Mouse (Mus musculus) liver, adult (tissue): ENCODE data around the gene Fbxw15.
"Not testable (repeated sequence)": the region's sequence is repeated elsewhere in the genome, so short reads cannot be mapped to it uniquely, and the experiment has no call there.

Source experiments
- GATA4 ChIP-seq: IDR thresholded peaks from 2 replicates; pipeline ENCODE4 v1.6.1; 2014; ENCODE audit warnings: mild to moderate bottlenecking, low read length; ENCODE audit not compliant: insufficient replicate concordance

Gene Fbxw15

DNA sequence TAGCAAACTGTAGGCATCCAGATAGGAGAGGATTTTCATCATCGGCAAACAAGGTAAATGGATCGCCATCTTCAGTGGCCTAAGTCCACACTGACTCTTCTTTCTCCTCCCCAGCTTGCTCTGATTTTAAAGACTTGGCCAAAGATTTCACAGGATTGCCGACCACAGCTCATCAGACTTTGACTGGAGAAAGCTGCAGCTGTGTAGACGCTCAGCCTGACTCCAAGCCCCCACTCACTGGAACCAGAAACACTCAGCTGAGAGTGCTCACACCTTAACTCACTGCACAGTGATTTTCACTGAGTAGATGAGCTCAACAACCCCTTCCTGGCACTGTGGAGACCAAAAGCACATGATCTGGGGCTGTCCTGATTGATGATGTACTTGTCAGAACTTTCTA, at the start of gene Fbxw15:
Gene Fbxw15, minus strand, starts transcription at position 101 of the 400 bp plus-strand sequence.
- not testable (repeated sequence) for TF ChIP-seq GATA4

DNA sequence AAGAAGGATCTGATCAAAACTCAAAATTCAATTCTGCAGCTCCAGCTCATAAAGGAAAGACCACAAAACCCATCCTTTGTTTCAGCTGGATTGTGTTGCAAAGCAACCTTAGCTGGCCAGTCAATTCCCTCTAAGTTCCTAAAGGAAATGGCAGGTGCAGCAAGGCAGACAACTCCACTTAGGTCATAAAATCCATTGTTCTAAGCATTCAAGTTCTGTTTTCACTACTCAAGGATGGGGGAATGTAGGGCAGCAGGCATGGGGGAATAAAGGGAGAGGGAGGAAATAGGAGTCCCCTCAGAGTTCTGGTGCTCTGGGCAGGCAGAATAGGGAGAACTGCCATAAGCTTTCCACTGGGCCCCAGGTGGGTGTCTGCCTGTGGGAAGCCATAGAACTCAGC, 29.2 kb upstream of the Fbxw15 start:
- TF ChIP-seq GATA4, result no peak

DNA sequence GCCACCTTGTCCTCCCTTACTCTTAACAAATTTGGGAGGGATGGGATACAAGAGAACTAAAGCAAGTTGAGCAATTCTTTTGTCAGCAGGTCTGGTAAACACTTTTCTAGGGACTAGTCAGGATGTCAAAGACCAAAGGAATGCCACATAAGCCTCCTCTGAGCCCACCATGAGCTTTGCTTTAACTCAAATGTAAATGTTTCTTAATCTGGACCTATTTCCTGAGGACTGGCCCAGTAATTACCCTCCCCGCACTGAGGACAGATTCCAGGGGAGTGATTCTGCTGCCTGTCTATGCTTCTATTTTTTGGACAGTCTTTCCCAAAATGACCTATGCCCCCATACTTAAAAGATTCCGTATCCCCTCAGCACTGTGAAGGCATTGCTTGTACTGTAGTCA, 26.8 kb upstream of the Fbxw15 start:
- TF ChIP-seq GATA4, result no peak

DNA sequence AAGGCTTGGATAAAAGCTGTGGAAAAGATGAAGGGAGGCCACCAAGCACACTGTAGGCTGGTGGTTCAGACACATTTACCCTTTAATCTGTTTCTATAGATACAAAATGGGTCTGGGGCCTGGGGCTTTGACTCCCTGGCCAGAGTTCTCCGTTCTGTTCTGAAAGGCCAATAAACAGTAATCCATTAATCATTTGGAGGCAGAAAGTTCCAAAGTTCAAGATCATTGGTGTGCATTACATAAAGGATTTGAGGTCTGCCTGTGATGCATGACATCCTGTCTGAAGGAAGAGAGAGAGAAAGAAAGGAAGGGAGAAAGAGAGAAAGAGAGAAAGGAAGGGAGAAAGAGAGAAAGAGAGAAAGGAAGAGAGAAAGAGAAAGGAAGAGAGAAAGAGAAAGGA, 2.5 kb downstream of the Fbxw15 start:
- TF ChIP-seq GATA4, result no peak

DNA sequence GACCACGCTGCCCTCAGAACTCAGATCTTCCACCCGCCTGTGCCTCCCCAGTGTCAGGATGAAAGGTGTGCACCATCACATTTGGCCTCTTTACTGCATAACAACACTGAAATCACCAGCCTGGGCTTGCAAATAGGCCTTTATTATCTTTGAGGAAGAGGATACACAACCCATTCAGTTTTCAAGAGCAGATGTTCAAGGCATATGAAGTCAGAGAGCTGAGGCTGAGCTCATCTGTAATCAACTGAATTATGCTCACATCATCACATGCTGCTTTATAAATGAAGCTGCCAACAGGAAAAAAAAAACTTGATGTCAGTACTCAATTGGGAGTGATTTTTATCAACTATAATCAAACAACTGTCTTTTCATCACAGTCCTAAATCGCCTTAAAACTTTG, 15.6 kb downstream of the Fbxw15 start:
- no peak for TF ChIP-seq GATA4

DNA sequence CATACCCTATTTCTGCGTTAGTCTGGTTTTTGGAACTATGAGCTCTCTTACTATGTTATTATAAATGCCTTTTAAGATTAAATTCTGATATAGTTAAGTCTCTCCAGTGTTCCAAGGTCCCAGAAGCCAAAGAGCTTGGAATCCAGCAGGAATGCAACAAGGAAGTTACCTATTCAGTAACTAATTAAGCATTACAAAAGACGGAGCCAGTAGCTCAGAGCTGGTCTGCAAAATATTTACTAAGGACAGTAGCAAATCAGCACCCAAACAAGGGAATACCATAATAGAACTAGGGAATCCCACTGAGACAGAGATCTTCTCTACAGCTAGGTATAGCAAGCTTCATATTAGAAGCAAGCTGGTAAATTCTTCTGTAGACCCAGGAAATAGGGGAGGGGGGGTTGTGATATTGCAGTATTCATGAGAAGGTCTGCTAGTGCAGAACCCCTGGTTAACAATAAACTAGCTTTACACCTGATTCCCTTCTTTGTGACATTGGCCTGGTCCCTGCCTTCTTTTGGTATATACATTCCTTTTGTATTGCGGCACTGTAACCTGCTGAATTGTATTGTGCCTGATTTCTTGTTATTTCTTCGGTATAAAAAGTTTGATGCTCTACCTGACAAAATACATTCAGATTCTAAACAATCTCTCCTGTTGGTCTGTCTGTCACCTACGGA, 44.5 kb downstream of the Fbxw15 start:
- TF ChIP-seq GATA4, result no peak
